11 mouse cellular contexts compared by ENCODE assay signal in the genomic region with DNA sequence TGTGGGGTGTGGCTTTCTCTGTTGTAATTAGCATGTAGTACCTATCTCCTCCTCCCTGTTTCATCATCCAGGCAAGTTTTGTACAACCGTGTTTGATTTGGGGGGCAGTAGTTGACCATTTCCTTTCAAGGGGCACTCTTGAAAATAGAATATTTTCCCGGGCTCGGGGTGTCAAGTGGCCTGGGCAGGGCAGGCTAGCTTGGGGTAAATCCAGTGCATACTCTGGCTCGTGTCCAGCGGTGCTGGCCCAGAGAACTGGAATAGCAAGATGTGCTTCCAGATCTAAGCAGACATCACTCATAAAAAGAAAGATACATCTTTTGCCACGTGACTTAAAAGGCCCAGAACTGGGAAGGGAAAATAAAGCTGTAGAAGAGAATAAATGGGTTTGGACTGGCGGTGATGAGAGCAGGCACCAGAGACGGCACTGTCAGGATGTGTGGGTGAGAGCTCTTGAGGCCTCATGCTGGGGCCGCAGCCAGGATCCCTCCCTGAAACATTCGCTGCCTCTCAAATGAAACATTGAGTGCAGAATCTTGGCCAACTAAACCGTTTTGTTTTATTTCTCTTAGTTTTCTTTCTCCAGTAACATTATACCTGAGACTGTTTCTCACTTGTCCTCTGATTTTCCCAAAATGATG. TPM values are rescaled to one million over a fixed set of nuclear protein-coding genes. Genes with fewer than 3 reads are reported as not detected.
DNase-seq lines count a peak whose midpoint lies in the region; ATAC-seq and TF ChIP-seq lines count a peak whose summit lies in the region.
"Had no signal": no experiment of that assay in that cellular context is flagged by ENCODE, and none has a peak within 500 bp of the region (broad histone marks: within the 10 kb centered on the region; RNA-seq: fewer than 3 reads in every experiment).

No protein-coding gene starts in this region.

- 71% methylated on average over 11 of the region's 11 CpGs for WGBS in kidney, adult 2 months
- 92% methylated on average over 11 of the region's 11 CpGs for WGBS in midbrain, embryonic 11.5 days

- H3K4me3 ChIP-seq in kidney, adult 2 months (ENCODE audit: insufficient read depth, low read depth, low read length), result no peak overlapping the region
- H3K4me3 ChIP-seq in midbrain, embryonic 11.5 days (ENCODE audit: low read depth, low read length), result no peak overlapping the region
- H3K4me3 ChIP-seq: embryonic facial prominence, embryonic 15.5 days had no signal

- intact Hi-C loops in heart, postnatal 14 days (cut with DNase I), result no loop called here

- no peaks in the 10 kb centered on the region for H3K4me1 ChIP-seq in kidney, adult 2 months (ENCODE audit: control insufficient read depth, insufficient read depth, low read length)
- H3K4me1 ChIP-seq in midbrain, embryonic 11.5 days (ENCODE audit: control insufficient read depth, insufficient read depth, low read length), result no peaks in the 10 kb centered on the region
- H3K4me1 ChIP-seq: embryonic facial prominence, embryonic 15.5 days had no signal

- peak; percentile 28 for DNase-seq in kidney, adult 2 months
- no peak for DNase-seq in kidney, adult 11 months
- peak; percentile 51 to 62 for DNase-seq in gastrocnemius, adult 8-10 months (ENCODE audit: low spot score in 2 of 2)
- peak; percentile 47 to 54 for DNase-seq in heart, postnatal 14 days
- DNase-seq in lung, postnatal 36 days, result peak; percentile 85
- no peak for DNase-seq in midbrain, embryonic 11.5 days (ENCODE audit: low spot score, missing footprints)
- DNase-seq: kidney, adult 9 months; left cerebral cortex, postnatal 4 days; liver, postnatal 0 days had no signal

- TF ChIP-seq CTCF in kidney, adult 2 months (conservative IDR thresholded peaks at IDR 0.05; ENCODE audit: insufficient read depth, insufficient read length, low read depth, low read length), result no peak

- no peaks in the 10 kb centered on the region for H3K9me3 ChIP-seq in midbrain, embryonic 11.5 days (ENCODE audit: control insufficient read depth, low read length)
- H3K9me3 ChIP-seq: embryonic facial prominence, embryonic 15.5 days had no signal

- H3K9ac ChIP-seq in midbrain, embryonic 11.5 days (ENCODE audit: low read length), result no peak overlapping the region
- H3K9ac ChIP-seq: embryonic facial prominence, embryonic 15.5 days; liver, postnatal 0 days had no signal

- ATAC-seq in CD4-positive, CD25-positive, alpha-beta regulatory T cell, adult 4 months, result no peak
- no peak for ATAC-seq in midbrain, embryonic 11.5 days (ENCODE audit: low FRiP score)
- ATAC-seq: liver, postnatal 0 days had no signal

- H3K36me3 ChIP-seq in kidney, adult 2 months (ENCODE audit: control insufficient read depth, insufficient read depth, low read length), result peaks cover 40% of the 10 kb centered on the region
- H3K36me3 ChIP-seq in midbrain, embryonic 11.5 days (ENCODE audit: control insufficient read depth, insufficient read depth, low read length), result peaks cover 52% of the 10 kb centered on the region

- H3K27ac ChIP-seq in kidney, adult 2 months (ENCODE audit: insufficient read depth, low read depth, low read length), result no peak overlapping the region
- H3K27ac ChIP-seq in midbrain, embryonic 11.5 days (ENCODE audit: low read depth, low read length), result no peak overlapping the region
- H3K27ac ChIP-seq: embryonic facial prominence, embryonic 15.5 days had no signal

- H3K4me2 ChIP-seq in midbrain, embryonic 11.5 days, result no peak overlapping the region
- H3K4me2 ChIP-seq: embryonic facial prominence, embryonic 15.5 days had no signal

- H3K27me3 ChIP-seq in kidney, adult 2 months (replicated peaks; ENCODE audit: control insufficient read depth, insufficient read depth, low read length), result no peaks in the 10 kb centered on the region
- no peaks in the 10 kb centered on the region for H3K27me3 ChIP-seq in midbrain, embryonic 11.5 days (ENCODE audit: control insufficient read depth, insufficient read depth, low read length)
- H3K27me3 ChIP-seq: embryonic facial prominence, embryonic 15.5 days had no signal

- no peak for TF ChIP-seq POLR2A in kidney, adult 2 months (IDR thresholded peaks at IDR 0.05; ENCODE audit: low read depth, low read length)

RNA-seq across cellular contexts. Expression of gene Wdr34, which starts 34.2 kb away (rescaled TPM):
- polyA plus RNA-seq in kidney, adult 2 months (2012; rRNA removed), result 32.0 and 37.8 TPM in 2 replicates
- total RNA-seq in gastrocnemius, adult 8-10 months (2022), result 1 to 10 TPM; 3.9 to 5.6 (median 4.3) TPM
- 1 to 10 TPM; 7.2 TPM for total RNA-seq in heart, postnatal 14 days (2021)
- polyA plus RNA-seq in CD4-positive, CD25-positive, alpha-beta regulatory T cell, adult 4 months (2017; shearing (Covaris generic)), result 1 to 10 TPM; 1.5 to 2.0 TPM
- 25.5 and 25.9 TPM in 2 replicates for polyA plus RNA-seq in midbrain, embryonic 11.5 days (2014; fragmentation: Nextera tagmentation; extraction: Ambion mirVana)

RNA-seq across cellular contexts. Expression of gene Set, which starts 42.7 kb away (rescaled TPM):
- 30.4 and 37.4 TPM in 2 replicates for polyA plus RNA-seq in kidney, adult 2 months (2012; rRNA removed)
- total RNA-seq in gastrocnemius, adult 8-10 months (2022), result 100 to 1,000 TPM; 106 to 121 (median 118) TPM
- total RNA-seq in heart, postnatal 14 days (2021), result 10 to 100 TPM; 93.9 to 97.0 TPM
- 100 to 1,000 TPM; 362 to 387 TPM for polyA plus RNA-seq in CD4-positive, CD25-positive, alpha-beta regulatory T cell, adult 4 months (2017; shearing (Covaris generic))
- 741 and 754 TPM in 2 replicates for polyA plus RNA-seq in midbrain, embryonic 11.5 days (2014; fragmentation: Nextera tagmentation; extraction: Ambion mirVana)

RNA-seq across cellular contexts. Expression of gene Sptan1, which starts 49.1 kb away (rescaled TPM):
- polyA plus RNA-seq in kidney, adult 2 months (2012; rRNA removed), result 237 and 250 TPM in 2 replicates
- 10 to 100 TPM; 29.2 to 43.7 (median 36.4) TPM for total RNA-seq in gastrocnemius, adult 8-10 months (2022)
- total RNA-seq in heart, postnatal 14 days (2021), result 100 to 1,000 TPM; 255 TPM
- 100 to 1,000 TPM in 1 of 2 experiments, 10 to 100 TPM in 1; 70.4 to 103 TPM for polyA plus RNA-seq in CD4-positive, CD25-positive, alpha-beta regulatory T cell, adult 4 months (2017; shearing (Covaris generic))
- 136 and 144 TPM in 2 replicates for polyA plus RNA-seq in midbrain, embryonic 11.5 days (2014; fragmentation: Nextera tagmentation; extraction: Ambion mirVana)

Comparison
In these comparisons a context has a peak if more than half of its experiments do, and no peak if none do; other contexts are left out.
1. DNase-seq: peak in kidney, adult 2 months (single experiment), gastrocnemius, adult 8-10 months (2 of 2), heart, postnatal 14 days (2 of 2) and lung, postnatal 36 days (single experiment); none in kidney, adult 11 months (single experiment) and midbrain, embryonic 11.5 days (single experiment).